Mouse (Mus musculus): ENCODE results near the gene Folr2.

The Folr2 gene

DNA sequence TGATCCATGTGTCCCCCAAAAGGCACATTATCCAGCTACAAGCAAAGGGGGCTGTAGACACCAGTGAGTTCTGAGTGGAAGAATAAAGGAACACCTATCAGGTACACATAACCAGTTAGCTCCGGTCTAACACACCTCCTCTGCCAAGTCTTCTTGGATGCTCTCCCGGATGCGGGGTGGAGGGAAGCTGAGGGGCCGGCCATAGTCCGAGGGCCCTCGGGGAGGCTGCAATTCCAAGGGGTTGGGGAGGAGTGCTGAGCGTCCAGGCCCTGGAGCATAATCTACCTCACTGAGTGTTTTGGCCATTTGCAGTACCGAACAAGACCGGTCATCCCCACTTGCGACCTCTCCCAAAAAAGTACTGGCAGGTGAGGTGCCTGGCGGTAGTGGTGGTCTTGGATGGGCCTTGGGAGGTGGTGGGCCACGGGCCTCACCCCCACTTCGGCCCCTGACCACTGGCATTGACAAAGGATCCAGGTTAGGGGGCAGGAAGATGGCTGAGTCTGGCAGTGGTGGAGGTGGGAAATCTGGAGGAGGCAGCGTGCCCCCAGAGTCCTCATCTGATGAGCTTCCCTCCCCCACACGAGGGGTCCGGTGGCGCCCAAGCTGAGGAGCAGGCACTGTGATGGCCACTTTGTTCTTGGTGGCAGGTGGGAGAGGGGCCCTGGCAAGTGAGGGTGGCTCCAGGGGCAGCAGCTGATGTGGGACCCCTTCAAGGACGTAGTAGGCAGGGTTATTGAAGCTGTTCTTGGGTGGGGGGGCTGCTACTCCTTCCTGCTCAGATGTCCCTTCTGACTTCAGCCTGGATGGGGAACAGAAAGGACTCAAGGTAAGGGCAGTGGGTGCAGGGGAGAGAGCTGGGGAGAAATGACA, 33.0 kb downstream of the Folr2 start:
- DNase-seq, result no peak

DNA sequence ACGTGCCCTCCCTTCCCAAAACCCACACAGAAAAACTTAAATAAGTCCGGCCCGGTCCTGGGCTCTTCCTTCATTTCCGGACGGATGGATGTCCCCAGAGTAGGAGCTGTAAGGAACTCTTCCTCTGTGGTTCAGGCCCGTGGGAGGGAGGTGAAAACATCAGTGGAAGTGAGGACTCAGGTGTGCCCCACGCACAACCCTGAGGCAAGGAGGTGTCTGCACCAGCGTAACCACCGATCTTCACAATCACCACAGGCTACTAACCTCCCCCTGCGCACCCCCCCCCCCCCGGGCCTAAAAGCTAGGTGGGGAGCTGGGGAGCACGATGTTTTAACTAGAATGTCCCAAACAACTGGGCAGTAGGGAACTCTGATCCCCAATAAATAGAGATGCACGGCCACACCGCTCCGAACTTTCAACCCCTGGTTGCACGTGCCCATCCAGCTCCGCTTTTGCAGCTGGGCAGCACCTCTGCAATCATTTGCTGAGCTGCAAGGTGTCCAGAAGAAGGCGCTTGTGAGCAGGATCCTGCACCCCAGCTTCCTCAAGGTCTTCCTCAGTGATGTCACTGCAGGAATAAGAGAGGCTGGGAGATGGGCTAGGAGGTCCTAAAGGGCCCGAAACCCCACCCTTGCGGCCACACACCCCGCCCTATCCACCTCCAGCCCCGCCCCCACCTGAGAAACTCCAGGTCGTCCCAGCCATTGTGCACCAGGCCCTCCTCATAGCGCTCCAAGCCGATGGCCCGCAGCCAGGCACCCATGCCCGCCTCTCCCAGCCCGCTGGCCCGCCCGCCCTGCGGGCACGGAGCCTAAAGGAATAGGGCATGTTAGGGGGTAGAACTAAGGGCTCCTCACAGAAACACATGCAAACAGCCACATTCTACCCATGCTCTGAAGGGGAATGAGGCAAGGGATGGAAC, 33.9 kb downstream of the Folr2 start:
- peak; percentile 51 to 57 for DNase-seq

DNA sequence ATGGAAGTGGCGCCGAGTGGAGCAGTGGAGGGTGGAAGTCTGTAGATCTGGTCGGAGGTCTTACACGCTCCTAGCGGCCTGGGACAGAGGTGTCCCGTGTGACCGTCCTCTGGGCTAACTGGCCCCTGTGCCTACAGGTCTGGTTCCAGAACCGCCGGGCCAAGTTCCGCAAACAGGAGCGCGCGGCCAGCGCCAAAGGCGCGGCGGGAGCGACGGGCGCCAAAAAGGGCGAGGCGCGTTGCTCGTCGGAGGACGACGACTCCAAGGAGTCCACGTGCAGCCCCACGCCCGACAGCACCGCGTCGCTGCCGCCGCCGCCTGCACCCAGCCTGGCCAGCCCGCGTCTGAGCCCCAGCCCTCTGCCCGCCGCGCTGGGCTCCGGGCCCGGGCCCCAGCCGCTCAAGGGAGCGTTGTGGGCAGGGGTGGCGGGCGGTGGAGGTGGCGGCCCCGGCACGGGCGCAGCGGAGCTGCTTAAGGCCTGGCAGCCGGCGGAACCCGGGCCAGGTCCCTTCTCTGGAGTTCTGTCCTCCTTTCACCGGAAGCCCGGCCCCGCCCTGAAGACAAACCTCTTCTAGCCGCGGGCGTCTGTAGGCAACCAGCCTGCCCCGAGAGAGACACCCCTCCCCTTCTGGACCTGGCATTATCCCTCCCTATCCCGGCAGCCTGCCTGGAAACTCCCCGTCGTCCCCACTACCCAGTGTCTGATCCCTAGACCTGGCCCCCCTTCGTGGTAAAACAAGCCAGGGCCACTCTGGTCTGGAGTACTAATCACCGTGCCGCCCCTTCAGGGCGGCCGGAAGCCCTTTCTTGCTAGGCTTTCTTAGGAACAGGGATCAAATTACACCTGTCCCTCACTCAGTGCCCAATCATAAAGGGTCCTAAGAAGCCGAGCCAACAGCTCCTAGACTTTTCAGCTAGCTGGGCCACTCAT, 35.2 kb downstream of the Folr2 start:
- DNase-seq, result peak; percentile 60 to 79

DNA sequence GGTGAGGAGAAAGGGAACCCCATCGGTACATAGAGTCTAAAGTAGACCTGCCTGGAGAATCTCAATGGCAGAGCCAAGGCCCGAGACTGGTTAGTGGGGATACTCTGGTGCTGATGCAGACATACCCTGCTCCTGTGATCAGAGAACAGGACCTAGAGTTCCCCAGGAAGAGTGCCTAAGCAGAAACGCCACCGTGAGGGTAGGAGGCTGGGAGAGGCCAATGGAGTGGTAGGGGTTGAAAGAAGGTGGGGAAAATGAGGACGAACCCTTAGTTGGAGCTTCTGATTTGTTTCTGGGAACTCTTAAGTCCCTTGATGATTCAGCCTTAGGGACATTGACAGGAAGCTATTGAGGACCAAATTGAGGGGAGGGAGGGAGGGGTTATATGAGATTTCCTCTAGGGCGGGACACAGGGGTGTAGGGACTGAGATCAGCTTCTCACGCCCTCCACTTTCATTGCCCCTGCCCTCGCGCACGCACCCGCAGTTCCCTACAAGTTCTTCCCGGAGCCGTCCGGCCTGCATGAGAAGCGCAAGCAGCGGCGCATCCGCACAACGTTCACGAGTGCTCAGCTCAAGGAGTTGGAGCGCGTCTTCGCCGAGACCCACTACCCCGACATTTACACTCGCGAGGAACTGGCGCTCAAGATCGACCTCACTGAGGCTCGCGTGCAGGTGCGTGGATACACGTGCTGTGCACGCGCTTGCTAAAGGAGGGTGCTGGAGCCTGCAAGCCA, 36.5 kb downstream of the Folr2 start:
- DNase-seq, result no peak

DNA sequence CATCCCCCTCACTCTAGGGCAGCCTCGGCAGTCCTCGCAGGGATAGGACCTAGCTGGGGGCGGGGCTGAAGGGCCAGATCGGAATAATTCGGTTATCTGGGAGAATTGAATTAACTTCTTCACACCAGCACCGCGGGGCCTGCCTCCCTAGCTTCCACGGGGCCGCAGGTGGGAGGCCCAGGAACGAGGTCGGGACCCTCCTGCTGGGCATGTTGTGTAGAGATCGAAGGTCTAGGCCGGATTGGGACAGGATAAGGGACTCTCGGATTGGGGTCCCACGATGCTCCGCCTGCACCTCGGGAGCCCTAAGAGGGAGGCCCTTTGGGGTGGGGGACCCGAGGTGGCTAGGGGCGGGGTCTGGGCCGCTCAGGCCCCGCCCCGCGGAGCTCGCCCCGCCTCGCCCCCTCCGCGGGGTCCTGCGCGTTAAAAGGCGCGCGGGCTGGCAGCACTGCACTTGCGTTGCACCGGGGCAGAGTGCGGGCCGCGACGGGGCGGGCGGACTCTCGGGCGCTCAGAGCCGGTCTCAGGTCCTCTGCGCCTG, 39.1 kb downstream of the Folr2 start, which contains the start of gene Phox2a:
TSS of gene Phox2a (plus strand) at position 453 of the 541 bp plus-strand sequence.
- DNase-seq, result no peak
